Mouse (Mus musculus) cerebellum, adult 8-10 months (tissue): ENCODE results near the gene Dph2.

ENCODE experiments used
- DNase-seq: peaks from one replicate; pipeline ENCODE4 v3.0.0; 2022

The Dph2 gene

GRCm38 (mm10) chr4:117891738-117892161 is at the start of gene Dph2:
Dph2 (minus strand) TSS chr4:117892032.
- peak; percentile 79 for DNase-seq

GRCm38 (mm10) chr4:117936964-117937363 is 45.1 kb upstream of the Dph2 start:
- no peak for DNase-seq

GRCm38 (mm10) chr4:117934081-117934480 is 42.2 kb upstream of the Dph2 start:
- DNase-seq = no peak

DNA sequence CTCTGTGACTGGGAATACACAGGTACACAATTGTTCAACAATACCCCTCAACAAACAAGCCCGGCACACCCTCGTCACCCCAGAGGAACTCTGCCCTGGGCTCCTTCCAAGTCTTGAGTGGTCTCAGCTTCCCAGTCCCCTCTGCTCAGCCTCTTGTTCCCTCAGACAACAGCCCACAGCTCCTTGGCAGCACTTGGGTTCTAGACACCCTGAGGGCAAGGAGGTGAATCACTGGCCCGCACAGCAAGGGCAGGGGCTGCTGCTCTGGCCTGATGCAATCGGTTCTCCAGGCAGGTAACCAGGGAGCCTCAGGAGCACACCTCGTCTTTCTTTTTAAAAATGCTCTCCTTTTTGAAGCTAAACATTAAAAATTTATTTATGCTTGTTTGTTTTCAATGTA is 41.4 kb upstream of the Dph2 start:
- DNase-seq = no peak

GRCm38 (mm10) chr4:117929391-117929881 is 37.6 kb upstream of the Dph2 start, which contains the start of gene Artn:
Artn (minus strand) TSS chr4:117929763.
- no peak for DNase-seq

GRCm38 (mm10) chr4:117928699-117929241 is 36.9 kb upstream of the Dph2 start:
- no peak for DNase-seq

GRCm38 (mm10) chr4:117928234-117928633 is 36.4 kb upstream of the Dph2 start:
- no peak for DNase-seq

GRCm38 (mm10) chr4:117926545-117927482 is 35.0 kb upstream of the Dph2 start:
- DNase-seq = no peak

DNA sequence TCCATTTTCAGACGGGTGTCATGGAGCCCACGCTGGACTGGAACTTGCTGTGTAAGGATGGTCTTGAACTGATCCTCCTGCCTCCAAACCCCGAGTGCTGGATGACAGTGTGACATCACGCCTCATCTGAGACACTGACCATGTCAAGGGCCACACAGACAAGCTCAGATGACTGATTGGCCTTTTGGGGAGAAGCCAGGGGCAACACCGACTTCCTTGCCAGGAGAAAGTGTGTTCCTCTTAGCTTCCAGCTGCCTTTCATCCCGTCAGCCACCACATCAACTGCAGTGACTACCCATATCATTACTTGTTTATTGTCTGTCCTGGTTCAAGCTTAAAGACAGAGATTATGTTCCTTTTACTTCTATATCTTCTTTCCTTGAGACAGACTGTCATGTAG is 33.1 kb upstream of the Dph2 start:
- DNase-seq = no peak

DNA sequence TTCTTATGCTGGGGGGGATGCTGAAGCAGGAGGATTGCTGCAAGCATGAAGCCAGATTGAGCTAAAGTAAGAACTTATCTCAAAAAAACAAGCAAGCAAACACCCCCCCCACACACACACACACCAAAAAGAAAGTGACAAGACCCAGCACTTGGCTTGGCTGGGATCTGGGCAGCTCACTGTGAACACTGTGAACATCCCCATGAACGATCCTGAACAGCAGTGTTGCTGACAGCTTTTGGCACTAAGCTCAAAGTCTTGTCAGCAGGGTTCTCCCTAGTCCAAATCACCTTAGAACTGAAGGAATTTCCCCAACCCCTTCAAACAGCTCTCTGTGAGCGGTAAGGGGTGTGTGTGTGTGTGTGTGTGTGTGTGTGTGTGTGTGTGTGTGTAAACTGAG is 31.6 kb upstream of the Dph2 start:
- no peak for DNase-seq

- DNase-seq = no peak
Measured at GRCm38 (mm10) chr4:117921358-117921757, 29.5 kb upstream of the Dph2 start.

DNA sequence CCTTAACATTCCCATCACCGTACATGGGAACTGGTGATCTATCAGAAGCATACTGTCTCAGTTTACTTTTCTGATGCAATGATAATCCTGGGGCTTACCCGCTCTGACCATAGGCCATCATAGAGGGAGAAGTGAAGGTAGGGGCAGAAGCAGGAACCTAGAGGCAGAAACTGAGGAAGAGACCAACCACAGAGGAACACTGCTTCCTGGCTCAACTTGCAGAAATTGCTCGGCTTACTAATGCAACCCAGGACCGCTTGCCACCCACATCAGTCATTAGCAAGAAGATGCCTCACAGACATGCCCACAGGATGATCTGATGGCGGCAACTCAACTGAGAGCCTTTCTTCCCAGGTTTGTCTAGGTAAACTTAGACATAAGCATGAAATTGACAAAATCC is 26.9 kb upstream of the Dph2 start:
- DNase-seq = no peak

DNA sequence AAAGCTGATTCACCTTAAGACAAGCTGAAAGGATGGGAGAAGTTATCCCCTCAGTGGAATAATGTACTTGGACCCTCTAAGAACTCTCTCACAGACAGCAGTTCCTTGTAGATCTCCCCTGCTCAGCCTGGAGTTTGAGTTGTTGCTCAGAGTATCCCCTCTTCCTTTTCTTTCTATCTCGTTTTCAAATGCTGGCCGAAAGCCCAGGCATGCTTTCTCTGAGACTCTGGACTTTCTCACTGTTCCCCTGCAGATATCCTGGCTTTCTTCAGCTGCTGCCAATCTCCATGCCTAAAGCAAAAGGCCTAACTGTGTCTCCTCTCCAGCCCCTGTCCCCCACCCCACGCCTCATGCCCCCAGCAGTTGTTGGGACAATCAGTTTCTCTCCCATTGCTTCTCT is 26.4 kb upstream of the Dph2 start:
- DNase-seq = no peak

DNA sequence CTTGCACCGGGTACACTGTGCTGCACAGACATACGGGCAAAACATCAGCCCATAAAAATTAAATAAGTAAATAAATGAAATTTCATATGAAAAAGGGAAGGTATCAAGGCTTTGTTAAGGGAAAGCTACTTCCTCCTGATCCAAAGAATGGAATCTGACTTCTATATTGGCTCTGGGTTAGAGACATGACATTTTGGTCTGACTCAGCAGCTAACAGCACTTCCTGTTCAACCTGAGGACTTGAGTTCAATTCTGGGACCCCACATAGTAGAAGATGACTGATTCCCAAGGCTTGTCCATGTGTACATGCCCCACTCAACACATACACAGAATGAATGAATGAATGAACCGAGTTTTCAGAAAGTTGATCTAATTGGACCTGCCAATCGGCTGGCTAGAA is 26.0 kb upstream of the Dph2 start:
- DNase-seq = no peak

DNA sequence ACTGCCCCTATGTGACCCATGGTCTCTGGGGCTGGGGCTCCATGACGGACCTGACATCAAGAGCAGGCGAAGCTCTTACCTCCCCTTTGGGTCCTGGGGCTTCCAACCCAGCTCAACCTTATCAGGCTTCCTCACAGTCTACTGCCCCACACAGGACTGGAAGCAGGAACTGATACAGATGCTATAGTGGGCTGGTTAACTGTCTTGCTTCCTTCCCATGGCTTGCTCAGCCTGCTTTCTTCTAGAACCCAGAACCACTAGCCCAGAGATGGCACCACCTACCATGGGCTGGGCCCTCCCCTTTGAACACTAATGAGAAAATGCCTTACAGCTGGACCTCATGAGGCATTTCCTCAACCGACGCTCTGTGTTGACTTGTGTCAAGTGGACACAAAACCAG is 25.6 kb upstream of the Dph2 start:
- DNase-seq = no peak

DNA sequence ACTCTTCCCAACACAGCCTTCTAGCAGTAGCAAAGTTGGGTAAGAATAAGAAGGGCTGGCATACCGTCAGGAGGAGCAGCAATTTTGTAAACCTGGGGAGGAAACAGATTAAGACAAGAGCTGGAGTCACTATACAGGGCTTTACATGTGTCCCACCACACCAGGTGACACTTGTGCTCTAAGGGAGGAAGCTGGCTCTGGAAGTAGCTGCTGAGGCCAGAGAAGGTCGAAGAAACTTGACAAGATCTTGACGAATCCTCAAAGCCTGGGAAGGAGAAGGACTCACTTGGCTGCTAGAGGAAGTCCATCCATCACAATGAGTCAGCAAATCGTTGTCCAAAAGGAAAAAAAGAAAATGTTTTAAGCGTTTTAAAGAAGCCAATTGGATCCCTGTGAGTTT is 24.6 kb upstream of the Dph2 start:
- no peak for DNase-seq

GRCm38 (mm10) chr4:117915489-117916105 is 23.8 kb upstream of the Dph2 start:
- DNase-seq = peak; percentile 35

- DNase-seq = peak; percentile 95
Measured at GRCm38 (mm10) chr4:117914591-117915442, 23.0 kb upstream of the Dph2 start, which contains the start of gene Ipo13. Ipo13 (minus strand) TSS chr4:117914999.

DNA sequence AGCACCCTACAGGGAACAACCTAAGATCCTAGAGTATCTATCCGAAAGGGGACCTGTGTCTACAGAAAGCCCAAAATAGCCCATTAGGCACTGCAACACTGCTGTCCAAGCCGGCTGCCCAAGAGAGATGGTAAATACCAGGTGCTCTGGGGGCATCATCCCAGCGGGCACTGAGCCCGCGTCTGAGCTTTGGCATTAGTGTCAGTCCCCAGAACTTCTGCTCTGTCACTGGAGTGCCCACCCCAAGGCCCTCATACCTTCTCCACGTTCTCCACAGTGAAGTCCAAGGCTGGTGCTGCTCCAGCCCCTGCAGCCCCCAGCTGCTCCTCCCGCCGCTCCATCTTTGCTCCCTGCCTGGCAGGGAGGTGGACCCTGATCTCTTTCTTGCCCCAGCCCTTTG is 22.2 kb upstream of the Dph2 start:
- DNase-seq = peak; percentile 55

- peak; percentile 82 for DNase-seq
Measured at GRCm38 (mm10) chr4:117913421-117913820, 21.6 kb upstream of the Dph2 start.

GRCm38 (mm10) chr4:117912685-117913273 is 20.9 kb upstream of the Dph2 start:
- peak; percentile 44 for DNase-seq

DNA sequence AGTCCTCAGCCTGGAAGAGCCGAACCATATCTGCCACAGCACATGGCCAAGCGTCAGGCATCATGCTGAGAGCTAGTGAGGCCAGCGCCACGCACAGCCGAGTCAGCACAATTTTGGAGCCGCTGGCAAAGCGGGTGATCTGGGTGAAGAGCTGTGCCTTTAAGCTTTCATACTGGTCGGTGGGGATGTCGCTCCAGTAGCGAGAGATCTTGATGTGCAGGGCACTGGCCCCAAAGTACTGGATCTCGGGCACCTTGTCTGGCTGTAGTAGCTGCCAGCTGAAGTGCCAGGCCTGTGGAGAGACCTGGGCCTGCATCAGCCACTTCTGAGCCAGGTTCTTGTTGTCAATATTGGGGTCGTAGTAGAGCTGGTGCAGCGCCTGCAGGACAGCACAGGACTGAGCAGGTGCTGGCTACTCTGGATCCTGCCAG is 20.3 kb upstream of the Dph2 start:
- peak; percentile 69 for DNase-seq
